Mouse (Mus musculus) stomach, postnatal 0 days (tissue): ENCODE measurements at regions not wholly inside any gene's neighbourhood (a gene's known extent, or its start where the extent isn't known, plus 50 kb on each side); places are given as distances from the start of the nearest gene placed in this dataset. TPM values are rescaled to one million over a fixed set of nuclear protein-coding genes. Genes with fewer than 3 reads are reported as not detected.
"Not testable (repeated sequence)": the region's sequence is repeated elsewhere in the genome, so short reads cannot be mapped to it uniquely, and the experiment has no call there.

Source experiments
- ATAC-seq: fragments of 200-750 bp; cut with Nextera tagmentation; 2 replicates; pipeline ENCODE4 v1.8.0; 2017; ENCODE audit not compliant: low FRiP score, low TSS enrichment
- DNase-seq: peaks from one replicate; pipeline ENCODE4 v3.0.0-alpha.2; 2016; ENCODE audit warnings: low spot score
- H3K27ac ChIP-seq: fragments of 300-500 bp; sonication (generic); replicated peaks from 2 replicates; pipeline ENCODE4 v1.5.1; 2014; ENCODE audit warnings: mild to moderate bottlenecking, control low read depth
- H3K27me3 ChIP-seq: fragments of 300-500 bp; sonication (generic); 2 replicates; pipeline ENCODE4 v1.6.1; 2014; ENCODE audit warnings: low read length; ENCODE audit not compliant: control insufficient read depth, insufficient read depth
- H3K36me3 ChIP-seq: fragments of 300-500 bp; sonication (generic); 2 replicates; pipeline ENCODE4 v1.6.1; 2014; ENCODE audit warnings: low read length, mixed read lengths; ENCODE audit not compliant: control insufficient read depth, insufficient read depth
- H3K4me1 ChIP-seq: fragments of 300-500 bp; sonication (generic); replicated peaks from 2 replicates; pipeline ENCODE4 v1.6.1; 2014; ENCODE audit warnings: antibody characterized with exemption; ENCODE audit not compliant: control insufficient read depth, insufficient read depth
- H3K4me2 ChIP-seq: fragments of 300-500 bp; sonication (generic); replicated peaks from 2 replicates; pipeline ENCODE4 v1.6.1; 2014; ENCODE audit warnings: low read depth, mild to moderate bottlenecking, control low read depth, moderate library complexity
- H3K4me3 ChIP-seq: fragments of 300-500 bp; sonication (generic); 2 replicates; pipeline ENCODE4 v1.5.1; 2014; ENCODE audit warnings: low read depth, low read length, control low read depth
- H3K9ac ChIP-seq: fragments of 300-500 bp; sonication (generic); 2 replicates; pipeline ENCODE4 v1.6.1; 2014; ENCODE audit warnings: mild to moderate bottlenecking, low read length, control low read depth, mixed read lengths
- H3K9me3 ChIP-seq: fragments of 300-500 bp; sonication (generic); 2 replicates; pipeline ENCODE4 v1.6.1; 2016; ENCODE audit warnings: low read length; ENCODE audit not compliant: control insufficient read depth
- CTCF ChIP-seq: IDR thresholded peaks from 2 replicates; pipeline ENCODE4 v1.5.1; 2016; ENCODE audit warnings: antibody characterized with exemption, low read depth, mild to moderate bottlenecking, moderate library complexity
- EP300 ChIP-seq: optimal IDR thresholded peaks from 2 replicates; pipeline ENCODE3; 2016; ENCODE audit warnings: antibody characterized with exemption
- WGBS: fragments of 180-500 bp; shearing (Covaris S2); extraction: QIAGEN DNeasy Blood & Tissue Kit; methylation state at CpG from one replicate; pipeline ENCODE4 v1.1.7; 2014; 5-methylcytosine and 5-hydroxymethylcytosine counted together
- microRNA-seq: library from miRNA; unstranded; fragments of <30 nt; microRNA quantifications from one replicate; pipeline ENCODE4, GENCODE M21; 2016

DNA sequence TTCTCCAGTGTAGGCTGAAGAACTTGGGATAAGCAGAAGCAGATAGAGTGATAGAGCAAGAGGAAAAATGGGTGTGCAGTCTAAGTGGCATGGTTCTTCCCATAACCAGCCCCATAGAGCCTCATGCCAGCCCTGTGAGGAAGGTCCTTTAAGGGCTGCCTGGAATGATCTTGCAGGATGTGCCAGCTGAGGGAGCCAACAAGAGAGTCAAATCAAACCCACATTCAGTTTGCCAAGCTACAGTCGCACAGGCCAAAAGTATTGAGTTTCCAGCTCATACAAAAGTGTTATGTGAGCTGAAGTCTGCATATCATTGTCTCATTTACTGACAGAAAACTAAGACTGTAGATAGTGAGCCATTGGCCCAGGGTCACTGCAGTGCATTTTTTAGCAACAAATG lies 53.7 kb upstream of the Xcl1 start:
- Histone ChIP-seq H3K36me3 (no peaks in the 10 kb centered on the region), H3K9ac (no peak overlapping the region), H3K27ac (no peak overlapping the region), H3K27me3 (no peaks in the 10 kb centered on the region), H3K9me3 (no peaks in the 10 kb centered on the region), H3K4me3 (no peak overlapping the region), H3K4me1 (peaks cover 1% of the 10 kb centered on the region; the same call in 1 of the 2 replicates), H3K4me2 (no peak overlapping the region)
- TF ChIP-seq EP300 (no peak), CTCF (no peak)
- ATAC-seq (no peak), DNase-seq (no peak)
- WGBS: 85% methylated on average over 1 of the region's 1 CpGs

DNA sequence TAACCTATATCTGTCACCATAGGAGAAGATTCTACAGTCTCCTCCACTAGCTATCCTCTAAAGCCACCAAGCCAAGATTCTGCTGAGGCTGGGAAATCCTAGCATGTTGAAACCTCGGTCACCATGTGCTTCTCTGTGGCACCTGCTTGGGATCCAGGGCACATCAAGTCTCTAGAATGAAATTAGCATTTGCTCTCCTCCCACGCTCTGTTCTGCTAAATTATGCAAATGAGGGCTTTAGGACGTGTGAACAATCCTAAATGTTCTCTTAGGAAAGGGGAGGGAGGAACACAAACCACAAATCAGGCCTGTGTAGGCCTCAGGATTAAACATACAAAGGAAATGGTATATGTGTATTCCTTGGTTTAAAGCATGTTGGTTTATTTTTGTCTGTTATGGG lies 52.9 kb upstream of the Xcl1 start:
- ATAC-seq (no peak), DNase-seq (no peak)
- Histone ChIP-seq H3K36me3 (no peaks in the 10 kb centered on the region), H3K9ac (no peak overlapping the region), H3K4me2 (no peak overlapping the region), H3K27me3 (no peaks in the 10 kb centered on the region), H3K4me3 (no peak overlapping the region), H3K27ac (no peak overlapping the region), H3K4me1 (no peaks in the 10 kb centered on the region), H3K9me3 (no peaks in the 10 kb centered on the region)
- TF ChIP-seq EP300 (no peak), CTCF (no peak)
- WGBS: 75% methylated on average over 3 of the region's 3 CpGs

DNA sequence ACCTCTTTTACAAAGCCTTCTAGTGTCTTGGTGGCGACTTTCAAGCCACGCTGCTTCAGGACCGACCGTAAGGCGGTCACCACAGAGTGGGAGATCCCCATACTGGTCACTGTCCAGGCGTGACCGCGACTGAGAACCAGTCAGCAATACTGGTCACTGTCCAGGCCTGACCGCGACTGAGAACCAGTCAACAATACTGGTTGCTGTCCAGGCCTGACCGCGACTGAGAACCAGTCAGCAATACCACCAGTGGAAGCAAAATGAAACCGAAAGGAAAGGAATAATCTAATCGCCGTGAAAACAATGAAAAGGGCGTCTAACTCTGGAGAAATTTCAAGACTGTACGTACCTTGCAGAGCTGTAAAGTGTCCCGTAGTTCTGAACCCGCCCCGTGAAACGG lies 50.2 kb upstream of the Xcl1 start:
- H3K9ac ChIP-seq, H3K36me3 ChIP-seq, DNase-seq, H3K4me3 ChIP-seq, H3K27ac ChIP-seq, H3K27me3 ChIP-seq, H3K4me1 ChIP-seq, H3K9me3 ChIP-seq, ATAC-seq, H3K4me2 ChIP-seq: not testable (repeated sequence)
- 98% methylated on average over 21 of the region's 21 CpGs for WGBS

Small RNAs in the stretch of these regions (microRNA-seq; reads per million reads assigned to microRNA genes)
- gene Gm26042: not detected
